Mouse (Mus musculus) frontal cortex, postnatal 10 days (tissue): ENCODE measurements around the gene Tenm4.
"Not testable (repeated sequence)": the region's sequence is repeated elsewhere in the genome, so short reads cannot be mapped to it uniquely, and the experiment has no call there.

Experiments used
- DNase-seq, 2 experiments: peaks; one replicate each; pipeline ENCODE4 v3.0.0; 2022; ENCODE audit warnings: low spot score in 2 of 2, mixed read lengths in 1 of 2

Gene Tenm4

DNA sequence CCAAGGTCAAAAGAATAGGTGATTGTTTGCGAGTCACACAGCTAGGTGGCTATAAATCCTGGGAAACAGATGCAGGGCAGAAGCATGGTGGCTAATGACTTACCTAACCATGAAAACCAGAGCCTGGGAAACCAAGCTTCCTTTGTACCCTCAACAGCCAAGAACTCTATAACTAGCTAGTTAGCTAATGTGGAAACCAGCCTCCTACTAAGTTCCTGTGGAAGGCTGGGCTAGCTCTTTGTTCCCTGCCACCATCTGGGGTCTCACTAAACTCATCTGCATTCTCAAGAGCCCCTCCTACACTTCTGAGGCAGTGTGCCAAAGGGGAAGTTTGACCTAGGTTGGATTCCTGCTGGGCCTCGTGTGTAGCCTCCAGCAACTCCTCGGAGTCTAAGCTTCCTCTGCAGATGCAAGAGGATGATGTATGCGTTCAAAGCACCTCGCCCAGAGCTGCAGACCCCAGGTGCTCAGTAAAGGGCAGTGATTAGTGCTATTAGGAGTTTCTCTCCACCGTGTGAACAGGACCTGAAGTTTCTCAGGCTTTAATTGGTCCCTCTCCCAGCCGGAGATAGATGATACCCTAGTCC, 719.1 kb downstream of the Tenm4 start:
- no peak for DNase-seq

GRCm38 (mm10) chr7:96890987-96891386, 719.9 kb downstream of the Tenm4 start:
- DNase-seq = no peak

- DNase-seq = no peak
These were observed 728.1 kb downstream of the Tenm4 start for GRCm38 (mm10) chr7:96899036-96899569.

- DNase-seq = no peak
These were observed 731.1 kb downstream of the Tenm4 start for GRCm38 (mm10) chr7:96902183-96902582.

GRCm38 (mm10) chr7:96903088-96903985, 732.3 kb downstream of the Tenm4 start:
- no peak for DNase-seq

DNA sequence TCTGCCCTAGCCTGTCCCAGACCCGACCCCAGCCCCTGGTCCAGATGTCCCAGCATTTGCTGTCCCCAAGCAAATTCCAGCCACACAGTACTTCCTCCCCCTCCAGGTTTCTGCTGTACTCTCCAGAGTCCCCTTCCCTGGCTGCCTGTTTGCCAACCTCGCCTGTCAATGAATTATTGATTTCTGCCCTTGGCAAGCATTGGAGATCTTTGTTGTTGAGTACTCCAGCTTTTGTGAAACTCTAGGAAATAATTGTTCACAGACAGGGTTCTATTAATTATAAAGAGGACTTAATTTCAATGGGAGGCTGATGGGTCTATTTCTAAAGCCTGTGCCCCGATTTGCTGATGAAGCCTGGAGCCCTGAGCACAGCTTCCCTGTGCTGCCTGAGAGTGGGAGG, 733.4 kb downstream of the Tenm4 start:
- no peak for DNase-seq

- DNase-seq = no peak
These were observed 733.9 kb downstream of the Tenm4 start for GRCm38 (mm10) chr7:96904936-96905335.

DNA sequence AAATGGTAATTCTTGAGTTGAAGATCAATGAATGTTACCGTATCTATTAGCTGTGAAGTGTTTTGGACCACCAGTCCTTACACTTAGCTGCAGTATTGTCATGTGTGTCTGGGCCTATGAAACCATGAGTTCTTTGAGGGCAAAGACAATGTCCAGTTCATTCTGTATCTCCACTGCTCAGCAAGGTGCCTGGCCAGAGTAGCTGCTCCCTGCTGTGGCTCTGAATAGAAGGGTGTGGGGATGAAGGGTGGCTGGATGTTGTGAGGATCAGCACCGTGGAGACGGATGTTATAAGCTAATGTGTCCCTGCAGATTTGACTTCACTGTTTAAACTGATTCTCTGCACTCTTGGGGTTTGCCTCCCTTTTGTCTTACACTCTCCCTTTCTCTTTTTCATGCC, 734.4 kb downstream of the Tenm4 start:
- no peak for DNase-seq

DNA sequence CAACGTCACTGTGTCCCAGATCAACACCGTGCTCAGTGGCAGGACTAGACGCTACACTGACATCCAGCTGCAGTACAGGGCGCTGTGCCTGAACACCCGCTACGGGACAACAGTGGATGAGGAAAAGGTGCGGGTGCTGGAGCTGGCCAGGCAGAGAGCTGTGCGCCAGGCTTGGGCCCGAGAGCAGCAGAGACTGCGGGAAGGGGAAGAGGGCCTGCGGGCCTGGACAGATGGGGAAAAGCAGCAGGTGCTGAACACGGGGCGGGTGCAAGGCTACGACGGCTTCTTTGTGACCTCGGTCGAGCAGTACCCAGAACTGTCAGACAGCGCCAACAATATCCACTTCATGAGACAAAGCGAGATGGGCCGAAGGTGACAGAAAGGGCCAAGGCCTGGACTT, 735.2 kb downstream of the Tenm4 start:
- DNase-seq = no peak

DNA sequence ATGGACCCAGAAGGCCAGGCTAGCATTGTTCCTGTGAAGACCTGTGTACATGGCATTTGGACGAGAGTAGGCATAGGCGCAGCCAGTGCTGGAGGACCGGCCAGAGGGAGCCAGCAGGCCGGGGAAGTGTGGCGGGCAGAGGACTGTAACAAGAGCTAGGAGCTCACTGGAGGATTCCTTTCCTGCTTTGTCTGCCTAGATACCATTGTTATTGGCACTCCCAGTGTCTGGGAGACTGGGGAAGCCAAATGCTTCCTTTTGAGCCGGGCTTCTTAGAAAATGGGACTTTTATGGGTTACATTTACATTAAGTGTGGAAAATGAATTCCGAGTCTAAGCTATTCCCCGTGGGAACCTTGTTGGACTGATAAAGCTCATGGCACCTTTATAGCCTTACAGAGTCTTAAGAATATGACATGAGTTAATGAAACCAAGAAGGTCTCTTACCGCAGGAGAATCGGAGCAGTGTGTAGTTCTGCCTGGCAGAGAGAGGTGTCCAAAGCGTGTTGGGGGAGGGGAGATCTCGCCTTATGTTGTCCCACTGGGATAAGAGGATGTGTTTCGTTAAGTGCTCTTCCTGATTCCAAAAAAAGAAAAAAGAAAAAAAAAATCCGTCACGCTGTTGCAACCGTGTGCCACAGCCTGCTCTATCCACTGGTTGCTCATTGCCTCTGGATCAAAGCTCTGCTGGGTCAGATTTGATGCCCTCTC, 737.1 kb downstream of the Tenm4 start:
- DNase-seq = no peak

DNA sequence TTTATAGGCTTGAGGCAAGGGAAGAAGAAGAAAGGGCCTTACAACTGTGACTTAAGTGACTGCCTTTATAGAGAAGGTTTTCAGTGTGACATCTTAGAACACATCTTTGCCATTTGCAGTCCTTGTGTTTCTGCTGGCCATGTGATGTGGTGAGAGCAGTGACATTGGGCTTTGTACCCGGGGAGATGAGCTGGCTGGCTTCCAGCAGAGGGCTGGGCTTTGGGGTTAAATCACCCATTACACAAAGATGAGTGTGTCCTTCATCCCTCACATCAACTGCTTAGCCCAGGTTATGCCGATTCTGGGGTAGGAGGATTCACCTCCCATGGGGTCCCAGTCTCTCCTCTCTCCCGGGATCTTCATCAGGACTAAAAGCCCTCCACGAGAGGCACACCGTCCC, 738.8 kb downstream of the Tenm4 start:
- no peak for DNase-seq

- no peak for DNase-seq
These were observed 739.4 kb downstream of the Tenm4 start for GRCm38 (mm10) chr7:96910310-96910960.

- DNase-seq = peak; percentile 70 to 82
These were observed 743.0 kb downstream of the Tenm4 start for GRCm38 (mm10) chr7:96914031-96914430.

- peak in 1 of 2 experiments; percentile 40 for DNase-seq
These were observed 744.5 kb downstream of the Tenm4 start for GRCm38 (mm10) chr7:96915452-96916105.

DNA sequence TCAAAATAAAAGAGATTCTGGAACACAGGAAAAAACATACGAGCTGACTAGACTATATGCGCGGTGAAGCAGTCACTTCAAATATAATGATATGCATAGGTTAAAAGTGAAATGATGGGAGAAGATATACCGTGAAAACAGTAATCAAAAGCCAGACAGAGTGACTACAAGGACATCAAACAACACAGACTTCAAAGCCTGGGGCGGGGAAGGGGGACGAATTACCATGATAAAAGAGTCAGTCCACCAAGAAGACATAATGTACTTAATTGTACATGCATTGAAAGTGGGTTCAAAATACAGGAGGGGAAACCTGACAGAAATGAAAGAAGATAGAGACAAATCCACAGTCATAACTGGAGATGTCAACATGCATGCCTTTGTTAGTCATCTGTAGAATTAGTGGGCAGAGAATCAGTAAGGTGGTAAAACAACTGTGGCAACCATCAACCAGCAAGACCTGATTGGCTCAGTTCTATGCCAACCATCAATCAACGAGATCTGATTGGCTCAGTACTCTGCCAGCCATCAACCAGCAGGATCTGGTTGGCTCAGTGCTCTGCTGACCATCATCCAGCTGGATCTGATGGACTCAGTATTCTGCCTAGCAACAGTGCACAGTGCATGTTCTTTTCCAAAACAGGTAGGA, 749.5 kb downstream of the Tenm4 start:
- DNase-seq = no peak

- no peak for DNase-seq
These were observed 751.9 kb downstream of the Tenm4 start for GRCm38 (mm10) chr7:96922927-96923326.

DNA sequence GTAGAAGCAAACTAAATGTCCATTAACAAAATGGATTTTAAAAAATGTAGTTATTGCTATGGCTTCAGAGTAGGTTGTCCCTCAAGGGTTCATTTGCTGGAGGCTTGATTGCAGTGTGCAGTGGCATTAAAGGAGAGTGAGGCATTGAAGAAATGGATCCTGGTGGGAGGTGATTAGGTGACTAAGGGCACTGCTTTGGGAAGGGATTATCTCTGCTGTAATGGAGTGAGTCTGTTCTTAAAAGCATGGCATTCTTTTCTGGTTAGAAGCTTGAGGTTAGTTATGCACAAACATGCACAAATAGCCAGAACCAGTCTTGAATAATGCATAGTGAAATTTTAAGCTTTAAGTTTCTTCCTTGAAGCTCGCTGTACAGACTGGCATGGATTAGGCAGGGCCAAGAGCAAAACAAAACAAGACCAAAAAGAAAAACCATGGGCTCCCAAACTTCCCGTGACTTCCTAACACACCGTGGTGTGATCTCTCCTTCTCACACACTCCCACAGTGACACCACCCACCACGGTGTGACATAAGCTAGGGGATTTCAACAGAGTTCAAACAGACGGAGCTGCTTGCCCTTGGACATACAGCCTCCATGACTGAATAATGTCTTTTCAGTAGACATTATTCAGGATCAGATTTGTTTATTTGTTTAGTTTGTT, 772.8 kb downstream of the Tenm4 start:
- DNase-seq = no peak

- not testable (repeated sequence) for DNase-seq
These were observed 775.5 kb downstream of the Tenm4 start for GRCm38 (mm10) chr7:96946501-96946900.

DNA sequence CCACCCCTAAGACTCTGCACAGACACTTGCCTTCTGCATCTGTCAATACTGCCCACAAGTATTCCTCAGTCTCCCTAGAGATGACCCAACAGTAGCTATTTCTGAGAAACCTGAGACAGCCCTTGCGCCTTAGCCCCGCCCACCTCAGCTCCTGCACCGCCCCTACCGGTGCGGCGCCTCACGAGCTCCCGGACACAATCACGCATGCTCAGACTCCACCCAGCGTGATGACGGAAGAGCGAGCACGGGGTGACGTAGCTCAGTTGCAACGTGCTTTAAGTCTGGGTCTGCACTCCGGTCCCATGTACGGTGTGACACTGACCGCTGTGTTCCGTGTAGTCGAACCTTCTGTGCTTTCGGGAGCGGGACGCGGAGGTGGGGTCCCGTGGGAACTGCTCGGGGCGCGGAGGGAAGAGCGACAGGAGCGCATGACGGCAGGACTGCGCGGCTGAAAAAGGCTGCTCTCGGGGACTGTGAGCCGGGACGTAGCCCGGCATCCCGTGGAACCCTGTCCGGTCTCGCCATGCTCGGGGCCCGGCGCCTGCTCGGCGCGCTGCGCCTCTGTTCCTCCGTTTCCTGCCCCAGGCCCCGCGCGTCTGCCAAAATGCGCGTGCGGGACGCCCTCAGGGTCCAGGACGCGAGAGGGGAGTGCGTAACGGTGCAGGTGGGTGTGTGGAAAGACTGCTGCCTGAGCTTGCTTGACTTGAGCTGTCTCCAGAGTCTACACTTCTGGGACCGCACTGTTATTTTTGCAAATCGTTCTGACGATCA, 780.4 kb downstream of the Tenm4 start, which contains the start of gene Nars2:
Gene Nars2 (plus strand): TSS at position 225 of the 771 bp plus-strand sequence.
- peak; percentile 88 to 89 for DNase-seq
